Mouse (Mus musculus) liver, embryonic 11.5 days (tissue): Measurements from ENCODE around the gene Tagln2. TPM values are rescaled to one million over a fixed set of nuclear protein-coding genes. Genes with fewer than 3 reads are reported as not detected.
A peak's percentile ranks its signal among the peaks of the same experiment; 100 is the strongest.

ENCODE experiments used
- ATAC-seq: fragments of 200-750 bp; cut with Nextera tagmentation; replicated peaks from 2 replicates; pipeline ENCODE4 v1.8.0; 2017; ENCODE audit warnings: moderate number of reproducible peaks, mild to moderate bottlenecking, moderate TSS enrichment, moderate library complexity; ENCODE audit not compliant: low FRiP score
- DNase-seq: peaks from one replicate; pipeline ENCODE4 v3.0.0-alpha.2; 2017; ENCODE audit warnings: low spot score
- H3K27ac ChIP-seq: fragments of 300-500 bp; sonication (generic); 2 replicates; pipeline ENCODE4 v1.5.1; 2014; ENCODE audit warnings: mild to moderate bottlenecking, low read depth, low read length, control low read depth
- H3K27me3 ChIP-seq: fragments of 300-500 bp; sonication (generic); replicated peaks from 2 replicates; pipeline ENCODE4 v1.6.1; 2014; ENCODE audit warnings: low read length, mixed read lengths; ENCODE audit not compliant: control insufficient read depth, insufficient read depth
- H3K36me3 ChIP-seq: fragments of 300-500 bp; sonication (generic); 2 replicates; pipeline ENCODE4 v1.6.1; 2014; ENCODE audit warnings: mild to moderate bottlenecking, low read length, moderate library complexity, mixed read lengths; ENCODE audit not compliant: control insufficient read depth, insufficient read depth
- H3K4me1 ChIP-seq: fragments of 300-500 bp; sonication (generic); replicated peaks from 2 replicates; pipeline ENCODE4 v1.6.1; 2014; ENCODE audit warnings: low read length, mixed read lengths; ENCODE audit not compliant: control insufficient read depth, insufficient read depth
- H3K4me2 ChIP-seq: fragments of 300-500 bp; sonication (generic); 2 replicates; pipeline ENCODE4 v1.6.1; 2014; ENCODE audit warnings: mild to moderate bottlenecking, control low read depth, moderate library complexity
- H3K4me3 ChIP-seq: fragments of 300-500 bp; sonication (generic); 2 replicates; pipeline ENCODE4 v1.5.1; 2014; ENCODE audit warnings: low read depth, low read length, control low read depth
- H3K9ac ChIP-seq: fragments of 300-500 bp; sonication (generic); 2 replicates; pipeline ENCODE4 v1.6.1; 2014; ENCODE audit warnings: low read depth, low read length, control low read depth
- H3K9me3 ChIP-seq: fragments of 300-500 bp; sonication (generic); 2 replicates; pipeline ENCODE4 v1.6.1; 2016; ENCODE audit warnings: low read length, inconsistent platforms, mixed read lengths; ENCODE audit not compliant: control insufficient read depth
- WGBS: fragments of 180-500 bp; shearing (Covaris S2); extraction: QIAGEN DNeasy Blood & Tissue Kit; methylation state at CpG from one replicate; pipeline ENCODE4 v1.1.7; 2014; 5-methylcytosine and 5-hydroxymethylcytosine counted together
- polyA plus RNA-seq: library from polyadenylated mRNA; unstranded; fragments of >200 nt; fragmentation: Nextera tagmentation; extraction: Ambion mirVana; gene quantifications from 2 replicates; pipeline ENCODE4 v1.2.1, GENCODE M21; 2014

The Tagln2 gene
- polyA plus RNA-seq, 1 experiment from 2014 or later = 257 TPM

GRCm38 (mm10) chr1:172522524-172522923 is 22.7 kb downstream of the Tagln2 start:
- H3K36me3 ChIP-seq = no peaks in the 10 kb centered on the region
- H3K4me2 ChIP-seq = no peak overlapping the region
- no peak overlapping the region for H3K9ac ChIP-seq
- no peak for DNase-seq
- H3K9me3 ChIP-seq = peaks cover 3% of the 10 kb centered on the region
- 44% methylated on average over 7 of the region's 7 CpGs for WGBS
- H3K4me1 ChIP-seq = peaks cover 26% of the 10 kb centered on the region
- ATAC-seq = no peak
- H3K27me3 ChIP-seq = peaks cover 9% of the 10 kb centered on the region
- H3K27ac ChIP-seq = no peak overlapping the region
- no peak overlapping the region for H3K4me3 ChIP-seq

GRCm38 (mm10) chr1:172523699-172524101 is 23.9 kb downstream of the Tagln2 start:
- Histone ChIP-seq H3K27me3 (peaks cover 12% of the 10 kb centered on the region), H3K9me3 (no peaks in the 10 kb centered on the region), H3K4me3 (no peak overlapping the region), H3K36me3 (no peaks in the 10 kb centered on the region), H3K27ac (no peak overlapping the region), H3K4me2 (no peak overlapping the region), H3K4me1 (peaks cover 26% of the 10 kb centered on the region), H3K9ac (no peak overlapping the region)
- no peak for ATAC-seq
- no peak for DNase-seq
- 62% methylated on average over 12 of the region's 12 CpGs for WGBS

GRCm38 (mm10) chr1:172525027-172525764 is 25.3 kb downstream of the Tagln2 start:
- no peak for ATAC-seq
- H3K27ac ChIP-seq = no peak overlapping the region

GRCm38 (mm10) chr1:172525971-172526370 is 26.1 kb downstream of the Tagln2 start:
- no peaks in the 10 kb centered on the region for H3K36me3 ChIP-seq
- peak overlapping the region; percentile 60 for H3K4me2 ChIP-seq
- peak overlapping the region; percentile 58; the same call in 1 of the 2 replicates for H3K27ac ChIP-seq
- no peak for ATAC-seq
- WGBS = 30% methylated on average over 7 of the region's 7 CpGs
- H3K9me3 ChIP-seq = no peaks in the 10 kb centered on the region
- no peak overlapping the region for H3K9ac ChIP-seq
- H3K4me3 ChIP-seq = no peak overlapping the region
- peaks cover 15% of the 10 kb centered on the region for H3K27me3 ChIP-seq
- no peak for DNase-seq
- H3K4me1 ChIP-seq = peaks cover 17% of the 10 kb centered on the region

More at GRCm38 (mm10) chr1:172525027-172525764, 25.3 kb downstream of the Tagln2 start:
- DNase-seq = no peak
- no peak overlapping the region for H3K9ac ChIP-seq
- H3K27me3 ChIP-seq = peaks cover 12% of the 10 kb centered on the region
- H3K9me3 ChIP-seq = no peaks in the 10 kb centered on the region
- no peak overlapping the region for H3K4me3 ChIP-seq
- no peaks in the 10 kb centered on the region for H3K36me3 ChIP-seq
- H3K4me1 ChIP-seq = peaks cover 20% of the 10 kb centered on the region
- H3K4me2 ChIP-seq = peak overlapping the region; percentile 8; the same call in 1 of the 2 replicates
- whole genome bisulfite sequencing = 38% methylated on average over 15 of the region's 15 CpGs

- Histone ChIP-seq H3K36me3 (no peaks in the 10 kb centered on the region), H3K4me3 (peak overlapping the region; percentile 15; the same call in 1 of the 2 replicates), H3K4me2 (peak overlapping the region; percentile 60), H3K9me3 (no peaks in the 10 kb centered on the region), H3K27ac (peak overlapping the region; percentile 66; the same call in 1 of the 2 replicates), H3K27me3 (peaks cover 16% of the 10 kb centered on the region), H3K9ac (no peak overlapping the region), H3K4me1 (peaks cover 15% of the 10 kb centered on the region)
- WGBS = 25% methylated on average over 23 of the region's 23 CpGs
- DNase-seq (peak; percentile 68), ATAC-seq (peak; percentile 79)
These were observed 26.7 kb downstream of the Tagln2 start for GRCm38 (mm10) chr1:172526380-172527081.

- Histone ChIP-seq H3K27ac (no peak overlapping the region), H3K9me3 (no peaks in the 10 kb centered on the region), H3K4me1 (peaks cover 15% of the 10 kb centered on the region), H3K36me3 (no peaks in the 10 kb centered on the region), H3K27me3 (peaks cover 20% of the 10 kb centered on the region), H3K9ac (no peak overlapping the region), H3K4me2 (no peak overlapping the region), H3K4me3 (no peak overlapping the region)
- 87% methylated on average over 10 of the region's 10 CpGs for WGBS
- DNase-seq = no peak
- ATAC-seq = no peak
These were observed 27.6 kb downstream of the Tagln2 start for GRCm38 (mm10) chr1:172527431-172527830.

GRCm38 (mm10) chr1:172528701-172529100 is 28.9 kb downstream of the Tagln2 start:
- Histone ChIP-seq H3K9me3 (no peaks in the 10 kb centered on the region), H3K9ac (no peak overlapping the region), H3K36me3 (no peaks in the 10 kb centered on the region), H3K27me3 (peaks cover 31% of the 10 kb centered on the region), H3K4me2 (no peak overlapping the region), H3K4me3 (no peak overlapping the region), H3K27ac (no peak overlapping the region), H3K4me1 (peaks cover 15% of the 10 kb centered on the region)
- DNase-seq = peak; percentile 71
- WGBS = 8% methylated on average over 7 of the region's 7 CpGs
- 0 out of 2 replicates have a peak, but pooled peaks have one; percentile 32 for ATAC-seq

- no peak overlapping the region for H3K9ac ChIP-seq
- peaks cover 14% of the 10 kb centered on the region for H3K4me1 ChIP-seq
- H3K27ac ChIP-seq = no peak overlapping the region
- ATAC-seq = no peak
- peaks cover 42% of the 10 kb centered on the region for H3K27me3 ChIP-seq
- no peak for DNase-seq
- no peak overlapping the region for H3K4me2 ChIP-seq
- WGBS = 32% methylated on average over 8 of the region's 8 CpGs
- no peaks in the 10 kb centered on the region for H3K36me3 ChIP-seq
- H3K4me3 ChIP-seq = no peak overlapping the region
- no peaks in the 10 kb centered on the region for H3K9me3 ChIP-seq
These were observed 30.8 kb downstream of the Tagln2 start for GRCm38 (mm10) chr1:172530544-172531220.
